Mouse (Mus musculus) heart, postnatal 0 days (tissue): ENCODE data around the gene Ugt1a2.

Source experiments
- CTCF ChIP-seq: IDR thresholded peaks from 2 replicates; pipeline ENCODE4 v1.5.1; 2016; ENCODE audit warnings: antibody characterized with exemption, control low read depth, low read depth
- EP300 ChIP-seq: IDR thresholded peaks from 2 replicates; pipeline ENCODE4 v1.6.1; 2016; ENCODE audit warnings: antibody characterized with exemption, low read depth

DNA sequence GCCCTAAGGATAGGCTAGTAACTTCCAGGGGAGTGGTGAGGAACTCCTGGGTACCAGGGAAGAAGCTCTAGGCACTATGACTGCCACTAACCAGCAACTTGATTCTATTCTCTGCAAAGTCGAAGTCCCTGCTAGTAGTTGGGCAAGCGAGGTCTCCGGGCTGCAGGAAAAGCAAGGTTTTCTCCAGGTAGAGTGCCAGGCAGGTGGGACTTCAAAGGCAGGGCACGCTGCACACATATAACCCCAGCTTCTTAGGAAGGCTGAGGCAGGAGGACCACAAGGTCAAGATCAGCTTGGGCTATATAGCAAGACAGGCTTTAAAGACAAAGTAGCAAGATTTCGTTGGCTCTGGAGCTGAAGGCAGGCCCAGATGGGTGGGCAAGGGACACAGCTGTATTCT lies 63.4 kb downstream of the Ugt1a2 start:
- no peak for TF ChIP-seq EP300
- TF ChIP-seq CTCF = no peak
